Mouse (Mus musculus): ENCODE measurements around the gene Arhgap31.

- TF ChIP-seq CTCF (conservative IDR thresholded peaks at IDR 0.05; ENCODE audit: low read length) (no peak), NANOG (IDR thresholded peaks at IDR 0.05; ENCODE audit: borderline replicate concordance, low read length) (no peak)
Observed at GRCm38 (mm10) chr16:38713404-38714258, 557 bp upstream of the Arhgap31 start.

All from E14TG2a.4 (cell line).